Mouse (Mus musculus) Patski (cell line): ENCODE data around the gene C1s2. TPM values are rescaled to one million over a fixed set of nuclear protein-coding genes. Genes with fewer than 3 reads are reported as not detected.
"Not testable (repeated sequence)": the region's sequence is repeated elsewhere in the genome, so short reads cannot be mapped to it uniquely, and the experiment has no call there.

ENCODE experiments used
- ATAC-seq: fragments of 100-300 bp; one replicate; pipeline ENCODE4 v1.8.0; 2021
- CTCF ChIA-PET: fragments of 350-600 bp; sonication (Branson Sonifier 250); formaldehyde crosslinking; loops from one replicate; lab custom pipeline; 2022; ENCODE audit warnings: inconsistent platforms; lab: Charles Lee
- POLR2A ChIA-PET: fragments of 350-600 bp; sonication (Branson Sonifier 250); formaldehyde crosslinking; loops from one replicate; lab custom pipeline; 2022; ENCODE audit warnings: antibody characterized with exemption, inconsistent platforms; lab: Charles Lee
- DNase-seq: peaks from one replicate; pipeline ENCODE4 v3.0.0-alpha.2; 2011; ENCODE audit warnings: low read depth, low spot score
- H3K27me3 ChIP-seq: fragments of 371-371 bp; one replicate; pipeline ENCODE4 v1.5.1; 2021
- CTCF ChIP-seq: fragments of 100-300 bp; IDR thresholded peaks from one replicate; pipeline ENCODE4 v1.5.1; 2021
- in situ Hi-C: fragments of 300-500 bp; cut with MboI; formaldehyde crosslinking; loops from 3 replicates; pipeline ENCODE4 v1.11.1; 2018; ENCODE audit warnings: low pct_unique_long_range_greater_than_20kb, mixed read lengths
- polyA plus RNA-seq: library from polyadenylated mRNA; unstranded; gene quantifications from one replicate; pipeline ENCODE4 v1.2.3, GENCODE M21; 2021

Gene C1s2
- polyA plus RNA-seq = 6.1 TPM

DNA sequence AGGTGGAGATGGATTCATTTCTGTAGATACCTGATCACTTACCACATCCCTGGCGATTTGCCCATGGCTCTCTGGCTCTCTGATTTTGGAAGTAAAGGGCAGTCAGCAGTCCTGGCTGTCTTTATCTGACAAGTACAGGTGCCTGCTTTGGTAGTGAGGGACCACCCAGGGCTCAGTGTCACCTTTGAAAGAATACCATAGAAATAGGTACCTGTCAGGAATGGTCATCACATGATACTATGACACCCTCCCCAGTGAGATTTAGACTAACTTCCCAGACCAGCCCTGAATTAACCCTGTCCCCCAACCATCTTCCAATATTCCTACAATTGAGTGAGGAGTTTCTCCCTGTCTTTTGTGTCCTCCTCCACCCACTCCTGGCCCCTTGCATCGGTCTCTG lies at the start of gene C1s2:
C1s2 (minus strand) TSS at position 101 of the 400 bp plus-strand sequence.
- H3K27me3 ChIP-seq, POLR2A ChIA-PET, DNase-seq, ATAC-seq: not testable (repeated sequence)
- CTCF ChIA-PET = interaction anchor here (1.3 kb wide), 1 partner anchor 163 kb away, joined by 3 read pairs; no protein-coding TSS in a partner anchor
- in situ Hi-C loops = loop anchor here (10.0 kb wide), 1 partner anchor 101 kb away; no protein-coding TSS in a partner anchor

DNA sequence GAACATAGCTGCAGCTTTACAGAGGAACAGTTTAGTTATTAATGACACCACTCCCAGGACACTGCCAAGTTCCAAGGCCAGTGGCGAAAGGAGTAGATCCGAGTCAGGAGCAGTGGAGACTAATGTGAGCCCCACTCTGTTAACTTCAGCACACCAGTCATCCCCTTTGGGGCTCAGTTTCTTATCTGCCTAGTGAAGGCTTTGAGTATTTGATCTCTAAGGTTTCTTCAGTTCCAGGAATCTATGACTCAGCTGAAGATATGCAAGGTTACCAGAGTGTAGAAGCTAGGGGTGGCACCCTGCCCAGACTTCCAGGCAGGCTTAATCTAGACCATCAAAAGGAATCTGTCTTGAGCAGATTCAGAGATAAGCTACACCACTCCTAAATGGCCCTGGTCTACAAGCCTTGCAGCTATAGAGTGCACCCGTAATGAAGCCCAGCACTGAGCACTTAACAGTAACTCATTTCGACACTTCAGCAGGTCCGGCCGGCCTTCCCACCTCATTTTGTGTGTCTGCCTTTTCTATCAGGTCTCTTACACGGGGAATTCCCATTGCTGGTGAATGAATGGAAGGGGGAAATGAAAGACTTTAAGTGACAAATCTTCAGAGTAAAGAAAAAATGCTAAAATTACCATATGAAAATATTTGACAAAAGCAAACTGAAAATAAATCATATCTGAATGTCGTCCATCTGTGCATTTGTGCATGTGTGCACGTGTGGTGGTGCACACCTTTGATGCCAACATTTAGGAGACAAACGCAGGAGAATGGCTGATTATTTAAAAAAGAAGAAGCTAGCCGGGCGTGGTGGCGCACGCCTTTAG lies 47.9 kb upstream of the C1s2 start:
- ChIA-PET POLR2A (interaction anchor here (1.4 to 2.3 kb wide), 3 partner anchors 10 to 22 kb away, joined by 3 to 7 read pairs (median 6); no protein-coding TSS in a partner anchor), CTCF (interaction anchor here (0.9 to 5.3 kb wide), 6 partner anchors 10 to 21 kb away, joined by 3 to 25 read pairs (median 8); partner anchors contain the start of gene Lpcat3)

DNA sequence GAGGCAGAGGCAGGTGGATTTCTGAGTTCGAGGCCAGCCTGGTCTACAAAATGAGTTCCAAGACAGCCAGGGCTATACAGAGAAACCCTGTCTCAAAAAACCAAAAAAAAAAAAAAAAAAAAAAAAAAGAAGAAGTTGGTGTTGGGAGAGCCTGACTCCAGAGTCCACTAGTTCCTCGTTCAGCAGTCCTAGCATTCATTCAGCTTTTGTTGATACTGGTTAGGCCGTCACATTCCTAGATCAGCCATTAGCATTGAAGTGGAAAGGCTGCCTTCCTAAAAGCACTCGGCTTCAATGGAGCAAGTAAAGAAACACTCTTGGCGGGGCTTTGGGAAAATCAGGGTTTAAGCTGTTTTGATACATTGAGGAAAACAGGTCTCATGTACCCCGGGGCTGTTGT lies 46.4 kb upstream of the C1s2 start:
- H3K27me3 ChIP-seq, in situ Hi-C loops: not testable (repeated sequence)
- DNase-seq = peak; percentile 31
- peak; percentile 60 for ATAC-seq
- ChIA-PET CTCF (interaction anchor here (1.1 to 5.3 kb wide), 6 partner anchors 12 to 41 kb away, joined by 3 to 25 read pairs (median 6); partner anchors contain the start of gene Lpcat3), POLR2A (interaction anchor here (1.4 to 2.3 kb wide), 3 partner anchors 11 to 24 kb away, joined by 3 to 7 read pairs (median 6); no protein-coding TSS in a partner anchor)

More for the DNA sequence above, 47.9 kb upstream of the C1s2 start:
- in situ Hi-C loops = no loop called here
- DNase-seq = peak; percentile 93
- ATAC-seq = peak; percentile 90
- no peaks in the 10 kb centered on the region for H3K27me3 ChIP-seq
- no peak for TF ChIP-seq CTCF

DNA sequence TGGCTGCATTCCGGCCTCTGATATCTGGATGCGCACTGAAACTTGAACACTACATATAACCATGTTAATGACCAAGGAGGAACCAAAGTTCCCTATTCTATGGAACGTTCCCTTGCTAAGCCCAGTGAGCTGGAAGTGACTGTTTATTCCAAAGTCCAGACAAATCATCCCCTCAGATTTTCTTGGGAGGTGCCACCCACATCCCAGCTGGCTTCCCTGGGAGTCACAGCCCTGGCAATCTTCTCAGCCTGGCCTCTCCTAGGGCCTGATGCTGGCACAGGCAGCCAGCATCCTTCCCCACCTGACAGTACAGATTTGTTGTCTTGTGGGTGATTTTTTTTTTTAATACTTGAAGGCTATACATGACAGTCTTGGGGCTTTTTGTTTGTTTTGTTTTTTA lies 43.6 kb upstream of the C1s2 start:
- CTCF ChIA-PET = interaction anchor here (0.9 to 1.4 kb wide), 3 partner anchors 16 to 26 kb away, joined by 3 read pairs; no protein-coding TSS in a partner anchor

DNA sequence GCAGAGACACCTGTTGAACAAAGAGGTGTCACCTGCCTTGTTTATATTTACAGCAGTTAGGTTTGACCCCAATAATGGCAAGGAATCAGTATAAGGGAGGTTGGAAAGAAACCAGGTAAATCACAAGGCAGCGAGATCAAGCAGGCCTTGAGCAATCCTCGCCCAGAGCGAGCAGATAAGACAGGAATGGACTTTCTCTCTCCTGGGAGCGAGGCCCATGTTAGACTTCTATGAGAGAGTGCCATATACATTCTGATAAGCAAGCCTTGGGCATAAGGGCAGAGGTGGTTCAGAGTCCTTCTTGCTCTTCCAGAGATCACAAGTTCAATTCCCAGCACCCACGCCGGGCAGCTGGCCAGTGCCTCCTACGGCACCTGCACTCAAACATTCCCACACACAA lies 42.9 kb upstream of the C1s2 start:
- CTCF ChIA-PET = interaction anchor here (1.4 kb wide), 1 partner anchor 15 kb away, joined by 3 read pairs; no protein-coding TSS in a partner anchor

More for the DNA sequence above, 43.6 kb upstream of the C1s2 start:
- ATAC-seq (no peak), DNase-seq (no peak)
- in situ Hi-C loops = no loop called here
- POLR2A ChIA-PET = no interaction called here
- TF ChIP-seq CTCF = no peak
- H3K27me3 ChIP-seq = no peaks in the 10 kb centered on the region

DNA sequence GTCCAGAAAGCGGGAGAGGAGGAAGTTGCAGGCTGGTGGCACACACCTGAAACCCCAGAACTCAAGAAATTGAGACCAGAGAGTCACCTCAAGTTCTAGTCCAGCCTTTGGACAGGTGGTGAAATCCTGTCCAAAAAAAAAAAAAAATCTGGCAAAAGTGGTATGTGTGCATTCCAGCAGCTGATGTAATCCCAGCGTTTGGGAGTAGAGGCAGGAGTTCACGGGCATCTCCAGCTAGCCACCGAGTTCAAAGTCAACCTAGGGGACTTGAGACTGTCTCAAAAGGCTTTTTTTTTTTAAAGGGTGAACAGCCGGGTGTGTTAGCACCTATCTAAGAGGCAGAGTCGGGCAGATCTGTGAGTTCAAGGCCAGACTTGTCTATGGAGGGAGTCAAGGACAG lies 40.3 kb upstream of the C1s2 start:
- ChIA-PET CTCF (no interaction called here), POLR2A (interaction anchor here (0.8 kb wide), 1 partner anchor 26 kb away, joined by 3 read pairs; no protein-coding TSS in a partner anchor)
- H3K27me3 ChIP-seq = no peaks in the 10 kb centered on the region
- in situ Hi-C loops = no loop called here
- no peak for DNase-seq
- TF ChIP-seq CTCF = no peak
- ATAC-seq = no peak

More for the DNA sequence above, 42.9 kb upstream of the C1s2 start:
- DNase-seq (no peak), ATAC-seq (no peak)
- in situ Hi-C loops = no loop called here
- H3K27me3 ChIP-seq = no peaks in the 10 kb centered on the region
- POLR2A ChIA-PET = no interaction called here
- TF ChIP-seq CTCF = no peak

DNA sequence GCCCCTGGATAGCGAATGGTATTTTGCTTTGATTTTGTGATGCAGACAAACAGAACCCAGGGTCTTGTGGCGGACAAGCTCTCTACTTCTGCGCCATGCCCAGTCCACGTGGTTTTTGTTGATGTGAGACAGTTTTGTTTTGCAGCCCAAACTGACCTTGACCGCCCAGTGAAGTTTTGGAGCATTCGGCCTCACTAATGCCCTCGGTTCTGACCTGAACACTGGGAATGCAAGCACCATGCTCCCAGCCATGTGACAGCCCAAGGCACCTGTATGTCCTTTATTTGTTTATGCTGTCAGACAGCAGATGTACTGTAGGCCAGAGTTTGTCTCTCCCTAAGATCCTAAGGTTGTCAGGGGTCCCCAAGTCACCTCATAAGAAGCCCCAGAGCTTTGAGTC lies 38.7 kb upstream of the C1s2 start:
- POLR2A ChIA-PET = no interaction called here

DNA sequence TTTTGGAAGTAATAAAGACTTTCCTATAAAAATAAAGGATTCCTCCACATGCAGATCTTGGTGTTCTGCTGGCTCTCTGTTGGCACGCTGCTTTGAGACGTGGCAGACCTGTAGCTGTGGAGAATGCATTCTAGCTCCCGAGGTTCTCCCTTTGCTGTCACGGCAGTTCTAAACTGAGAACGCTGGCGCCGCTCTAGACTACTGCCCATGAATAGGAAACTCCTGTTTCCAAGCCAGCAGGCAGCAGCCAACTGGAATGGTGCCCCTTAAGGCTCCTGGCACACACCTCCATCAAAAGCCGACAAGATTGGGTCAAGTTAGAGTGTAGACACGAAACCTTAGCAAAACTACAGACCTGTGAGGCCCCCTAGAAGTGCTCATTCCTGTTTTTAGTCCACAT lies 37.7 kb upstream of the C1s2 start:
- no peaks in the 10 kb centered on the region for H3K27me3 ChIP-seq
- no peak for ATAC-seq
- ChIA-PET POLR2A (no interaction called here), CTCF (interaction anchor here (0.9 to 1.3 kb wide), 3 partner anchors 12 to 31 kb away, joined by 3 to 4 read pairs (median 3); no protein-coding TSS in a partner anchor)
- DNase-seq = no peak
- in situ Hi-C loops = no loop called here
- TF ChIP-seq CTCF = no peak

More for the DNA sequence above, 38.7 kb upstream of the C1s2 start:
- CTCF ChIA-PET = no interaction called here
- no peak for TF ChIP-seq CTCF
- DNase-seq (no peak), ATAC-seq (no peak)
- H3K27me3 ChIP-seq = no peaks in the 10 kb centered on the region
- in situ Hi-C loops = no loop called here

DNA sequence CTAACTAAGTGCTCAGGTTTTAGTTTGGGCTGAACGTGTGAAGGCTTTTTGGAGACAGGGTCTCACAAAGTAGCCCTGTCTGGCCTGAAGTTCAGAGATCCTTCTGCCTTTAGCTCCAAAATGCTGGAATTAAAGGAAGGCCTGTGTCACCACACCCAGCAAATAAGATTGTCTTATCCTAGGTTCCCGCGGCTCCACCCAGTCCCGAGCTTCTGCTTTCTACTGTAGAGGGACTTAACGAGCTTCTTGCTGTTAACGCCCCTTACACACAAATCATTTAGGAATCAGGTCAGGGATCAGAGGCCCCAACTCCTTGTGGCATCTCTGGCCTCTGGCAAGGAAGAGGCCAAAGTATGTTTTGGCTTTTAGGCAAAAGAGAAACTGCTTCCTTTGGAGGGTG lies 36.2 kb upstream of the C1s2 start:
- in situ Hi-C loops = no loop called here
- peak; percentile 54 for ATAC-seq
- no peak for TF ChIP-seq CTCF
- DNase-seq = no peak
- ChIA-PET CTCF (interaction anchor here (0.8 to 1.5 kb wide), 5 partner anchors 9 to 42 kb away, joined by 3 to 4 read pairs (median 3); partner anchors contain the start of gene Lpcat3), POLR2A (no interaction called here)
- no peaks in the 10 kb centered on the region for H3K27me3 ChIP-seq

DNA sequence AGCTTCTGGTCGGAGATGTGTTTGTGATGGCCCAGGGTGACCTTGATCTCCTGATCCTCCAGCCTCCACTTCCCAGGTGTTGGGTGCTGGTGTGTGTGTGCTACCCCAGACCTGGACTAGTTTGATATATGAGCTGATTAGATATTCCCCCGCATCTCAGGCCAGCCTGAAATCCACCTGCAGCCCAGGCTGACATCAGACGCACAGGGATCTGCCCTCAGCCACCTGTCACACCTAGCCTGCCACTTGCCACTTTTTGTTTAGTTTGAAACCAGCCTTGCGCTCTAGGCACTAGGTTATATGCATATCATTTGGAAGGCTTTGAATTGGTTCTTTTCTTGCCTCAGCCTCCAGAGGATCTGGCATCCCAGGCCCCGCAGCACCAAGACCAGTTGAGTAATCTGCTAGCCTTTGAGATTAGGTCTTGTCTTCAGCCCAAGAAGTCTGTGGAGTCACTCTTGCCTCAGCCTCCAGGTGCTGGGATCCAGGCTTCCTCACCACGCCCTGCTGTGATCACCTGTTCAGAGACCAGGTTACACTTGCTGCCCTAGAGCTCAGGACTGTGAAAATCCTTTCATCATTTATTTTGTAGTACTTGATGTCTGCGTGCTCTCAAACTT lies 34.5 kb upstream of the C1s2 start:
- H3K27me3 ChIP-seq = no peaks in the 10 kb centered on the region
- CTCF ChIA-PET = interaction anchor here (0.6 kb wide), 1 partner anchor 23 kb away, joined by 3 read pairs; no protein-coding TSS in a partner anchor
- no peak for ATAC-seq
- TF ChIP-seq CTCF = no peak
- POLR2A ChIA-PET = interaction anchor here (1.2 kb wide), 1 partner anchor 32 kb away, joined by 3 read pairs; no protein-coding TSS in a partner anchor
- DNase-seq = no peak
- in situ Hi-C loops = no loop called here
